Mouse (Mus musculus) frontal cortex, postnatal 10 days (tissue): ENCODE measurements at regions not wholly inside any gene's neighbourhood (a gene's known extent, or its start where the extent isn't known, plus 50 kb on each side); places are given as distances from the start of the nearest gene placed in this dataset.

Experiments used
- DNase-seq, 2 experiments: peaks; one replicate each; pipeline ENCODE4 v3.0.0; 2022; ENCODE audit warnings: low spot score in 2 of 2, mixed read lengths in 1 of 2

DNA sequence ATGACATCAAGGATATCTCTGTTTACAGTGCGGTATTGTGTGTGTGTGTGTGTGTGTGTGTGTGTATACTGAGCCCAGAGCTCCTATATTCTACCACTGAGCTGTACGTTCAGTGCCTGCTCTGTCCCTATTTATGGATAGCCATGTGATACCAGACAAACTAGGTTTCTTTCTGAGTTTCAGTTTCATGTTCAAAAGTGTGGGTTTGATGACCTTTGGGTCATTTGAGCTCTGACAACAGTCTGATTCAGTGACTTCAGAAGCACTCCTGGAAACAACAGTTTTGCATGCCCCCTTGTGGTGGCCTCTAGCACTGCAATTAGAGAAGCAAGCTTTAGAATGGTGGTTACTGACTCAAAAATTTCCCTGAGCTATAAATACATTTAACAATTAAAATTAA, 50.9 kb upstream of the Tent2 start:
- DNase-seq: peak; percentile 27 to 67

DNA sequence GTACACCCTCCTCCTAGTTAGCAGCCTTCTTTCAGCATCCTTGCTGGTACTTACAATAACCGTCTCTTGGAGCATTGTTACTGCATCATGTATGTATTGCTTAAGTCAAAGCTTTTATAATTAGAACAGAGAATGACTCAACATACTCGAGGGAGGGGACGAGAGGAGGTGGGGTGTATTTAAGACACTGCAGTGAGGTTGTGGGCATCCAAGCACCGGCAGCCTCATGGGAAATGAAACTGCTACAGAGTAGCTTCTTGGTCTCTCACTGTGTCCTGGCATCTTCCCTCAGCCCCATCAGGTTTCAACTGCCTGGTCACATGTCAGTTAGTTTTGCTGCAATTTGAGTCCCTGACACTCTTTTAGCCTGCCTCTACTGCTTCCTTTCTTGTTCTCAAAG, 50.7 kb upstream of the Homer1 start:
- DNase-seq: no peak
